Mouse (Mus musculus) heart, adult 18-20 months (tissue): ENCODE measurements around the gene Mrps2. TPM values are rescaled to one million over a fixed set of nuclear protein-coding genes. Genes with fewer than 3 reads are reported as not detected.

ENCODE experiments used
- DNase-seq, 2 experiments: peaks; one replicate each; pipeline ENCODE4 v3.0.0; 2021 to 2022; ENCODE audit warnings: mixed read lengths in 1 of 2
- total RNA-seq, 2 experiments: library from RNA; stranded (reverse); gene quantifications; 2 replicates each; pipeline ENCODE4 v1.2.3; 2021

Gene Mrps2
- total RNA-seq, 2 experiments from 2014 or later: 42.6 to 43.7 TPM

DNA sequence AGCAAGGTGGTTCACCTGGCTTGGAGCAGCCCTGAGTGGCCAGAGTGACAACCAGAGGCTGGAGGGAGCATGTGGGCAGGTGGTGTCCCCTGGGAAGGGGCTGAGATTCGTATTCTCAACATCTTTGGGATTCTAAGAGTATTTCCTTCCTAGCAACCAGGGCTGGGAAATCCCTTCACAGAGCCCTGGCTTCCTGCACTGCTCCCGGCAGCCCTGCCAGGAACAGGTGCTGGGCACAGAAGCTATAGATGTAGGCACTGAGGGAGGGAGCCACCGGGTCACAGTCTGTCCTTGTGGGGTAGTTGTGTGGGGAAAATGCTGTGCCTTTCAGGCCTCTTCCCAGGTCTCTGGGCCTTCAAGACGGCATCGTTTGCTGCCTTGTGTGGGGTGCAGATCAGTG, 52.7 kb downstream of the Mrps2 start:
- no peak for DNase-seq

Other genes starting within 250 kb of the Mrps2 start
- gene Ppp1r26, start 21.3 kb upstream of the Mrps2 start, total RNA-seq: 1 to 10 TPM; 4.4 to 4.8 TPM
- under 1 TPM in 1 of 2 experiments, not detected in 1; 0.82 TPM for gene 1700007K13Rik, start 1.7 kb upstream of the Mrps2 start, total RNA-seq
- 1 to 10 TPM; 2.4 to 2.7 TPM for gene Gbgt1, start 28.8 kb downstream of the Mrps2 start, total RNA-seq
- gene Gm10134, start 38.0 kb downstream of the Mrps2 start, total RNA-seq: 1 to 10 TPM; 1.1 to 1.2 TPM
- gene Ralgds, start 45.1 kb downstream of the Mrps2 start, total RNA-seq: 10 to 100 TPM in 1 of 2 experiments, 1 to 10 TPM in 1; 8.7 to 11.5 TPM
- not detected for gene Cel, start 95.3 kb downstream of the Mrps2 start, total RNA-seq
- gene Gtf3c5, start 115.7 kb downstream of the Mrps2 start, total RNA-seq: 10 to 100 TPM in 1 of 2 experiments, 1 to 10 TPM in 1; 9.3 to 10.2 TPM
- not detected for gene Gfi1b, start 153.9 kb downstream of the Mrps2 start, total RNA-seq
- 10 to 100 TPM; 26.6 to 28.4 TPM for gene Tsc1, start 173.2 kb downstream of the Mrps2 start, total RNA-seq
- gene Spaca9, start 231.7 kb downstream of the Mrps2 start, total RNA-seq: not detected
- not detected for gene Ak8, start 232.1 kb downstream of the Mrps2 start, total RNA-seq